Mouse (Mus musculus) neural tube, embryonic 14.5 days (tissue): ENCODE measurements around the gene C2cd3. TPM values are rescaled to one million over a fixed set of nuclear protein-coding genes. Genes with fewer than 3 reads are reported as not detected.

Experiments used
- ATAC-seq: fragments of 200-750 bp; cut with Nextera tagmentation; 2 replicates; pipeline ENCODE4 v1.8.0; 2017; ENCODE audit warnings: low read depth, mild to moderate bottlenecking, moderate TSS enrichment, moderate library complexity
- H3K27ac ChIP-seq: fragments of 300-500 bp; sonication (generic); 2 replicates; pipeline ENCODE4 v1.5.1; 2014; ENCODE audit warnings: low read depth, mild to moderate bottlenecking, control low read depth, low read length, moderate library complexity, mixed read lengths
- H3K27me3 ChIP-seq: fragments of 300-500 bp; sonication (generic); 2 replicates; pipeline ENCODE4 v1.6.1; 2014; ENCODE audit warnings: low read length; ENCODE audit not compliant: control insufficient read depth, insufficient read depth
- H3K36me3 ChIP-seq: fragments of 300-500 bp; sonication (generic); 2 replicates; pipeline ENCODE4 v1.6.1; 2014; ENCODE audit warnings: low read length, mixed read lengths; ENCODE audit not compliant: control insufficient read depth, insufficient read depth
- H3K4me1 ChIP-seq: fragments of 300-500 bp; sonication (generic); 2 replicates; pipeline ENCODE4 v1.6.1; 2014; ENCODE audit warnings: low read length; ENCODE audit not compliant: control insufficient read depth, insufficient read depth
- H3K4me2 ChIP-seq: fragments of 300-500 bp; sonication (generic); 2 replicates; pipeline ENCODE4 v1.6.1; 2014; ENCODE audit warnings: mild to moderate bottlenecking, low read depth, low read length, control low read depth
- H3K4me3 ChIP-seq: fragments of 300-500 bp; sonication (generic); 2 replicates; pipeline ENCODE4 v1.5.1; 2014; ENCODE audit warnings: low read depth, low read length, control low read depth, mixed read lengths
- H3K9ac ChIP-seq: fragments of 300-500 bp; sonication (generic); replicated peaks from 2 replicates; pipeline ENCODE4 v1.6.1; 2014; ENCODE audit warnings: low read depth, mild to moderate bottlenecking, control low read depth, low read length, mixed read lengths
- H3K9me3 ChIP-seq: fragments of 300-500 bp; sonication (generic); 2 replicates; pipeline ENCODE4 v1.6.1; 2016; ENCODE audit warnings: low read length; ENCODE audit not compliant: control insufficient read depth
- WGBS: fragments of 180-500 bp; shearing (Covaris S2); extraction: QIAGEN DNeasy Blood & Tissue Kit; methylation state at CpG from one replicate; pipeline ENCODE4 v1.1.7; 2014; 5-methylcytosine and 5-hydroxymethylcytosine counted together
- polyA plus RNA-seq: library from polyadenylated mRNA; unstranded; fragments of >200 nt; fragmentation: Nextera tagmentation; extraction: Ambion mirVana; gene quantifications from 2 replicates; pipeline ENCODE4 v1.2.1, GENCODE M21; 2014

Gene C2cd3
- polyA plus RNA-seq, 1 experiment from 2014 or later = 22.9 TPM

DNA sequence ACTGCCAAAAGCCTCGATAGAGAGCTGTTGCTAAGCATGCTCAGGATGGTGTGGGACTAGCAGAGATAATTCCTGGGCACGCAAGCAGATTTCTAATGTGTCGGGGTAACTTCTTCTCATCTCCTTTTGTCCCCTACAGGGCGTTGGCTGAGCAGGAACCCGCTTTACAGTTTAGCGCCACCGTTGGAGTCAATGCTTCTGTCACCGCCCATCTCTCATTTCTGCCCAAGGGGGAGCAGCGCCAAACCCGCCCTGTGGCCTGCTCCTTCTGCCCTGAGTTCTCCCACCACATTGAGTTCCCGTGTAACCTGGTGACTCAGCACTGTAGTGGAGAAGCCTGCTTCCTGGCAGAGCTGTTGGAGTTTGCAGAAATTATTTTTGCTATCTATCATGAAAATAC, 57.9 kb downstream of the C2cd3 start:
- WGBS = 85% methylated on average over 11 of the region's 11 CpGs
- H3K36me3 ChIP-seq = peaks cover 60% of the 10 kb centered on the region

DNA sequence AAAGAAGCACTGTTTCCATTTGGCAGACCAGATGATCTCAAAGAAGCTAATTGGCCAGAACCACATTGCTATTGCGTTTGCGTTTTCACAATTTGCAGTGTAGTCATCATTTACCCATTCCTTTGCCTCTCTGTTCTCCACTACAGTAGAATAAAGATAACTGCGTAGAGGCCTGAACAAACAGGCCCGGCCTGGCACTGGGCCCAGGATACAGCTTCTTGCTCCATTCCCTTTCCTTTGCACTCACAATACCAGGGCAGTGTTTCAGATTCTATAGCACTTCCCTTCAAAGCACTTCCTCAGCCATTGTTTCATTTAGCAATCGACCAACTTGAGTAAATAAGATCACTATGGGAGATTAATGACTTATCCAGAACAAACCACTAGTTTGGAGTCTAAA, 59.1 kb downstream of the C2cd3 start:
- Histone ChIP-seq H3K27ac (no peak overlapping the region), H3K4me3 (no peak overlapping the region), H3K27me3 (no peaks in the 10 kb centered on the region), H3K9ac (no peak overlapping the region), H3K4me1 (no peaks in the 10 kb centered on the region), H3K9me3 (no peaks in the 10 kb centered on the region), H3K36me3 (peaks cover 48% of the 10 kb centered on the region), H3K4me2 (no peak overlapping the region)
- WGBS = 69% methylated on average over 5 of the region's 5 CpGs
- no peak for ATAC-seq

More for the DNA sequence above, 57.9 kb downstream of the C2cd3 start:
- ATAC-seq = no peak
- H3K27me3 ChIP-seq = no peaks in the 10 kb centered on the region
- H3K4me2 ChIP-seq = no peak overlapping the region
- no peaks in the 10 kb centered on the region for H3K9me3 ChIP-seq
- H3K9ac ChIP-seq = no peak overlapping the region
- no peaks in the 10 kb centered on the region for H3K4me1 ChIP-seq
- H3K4me3 ChIP-seq = no peak overlapping the region
- H3K27ac ChIP-seq = no peak overlapping the region

DNA sequence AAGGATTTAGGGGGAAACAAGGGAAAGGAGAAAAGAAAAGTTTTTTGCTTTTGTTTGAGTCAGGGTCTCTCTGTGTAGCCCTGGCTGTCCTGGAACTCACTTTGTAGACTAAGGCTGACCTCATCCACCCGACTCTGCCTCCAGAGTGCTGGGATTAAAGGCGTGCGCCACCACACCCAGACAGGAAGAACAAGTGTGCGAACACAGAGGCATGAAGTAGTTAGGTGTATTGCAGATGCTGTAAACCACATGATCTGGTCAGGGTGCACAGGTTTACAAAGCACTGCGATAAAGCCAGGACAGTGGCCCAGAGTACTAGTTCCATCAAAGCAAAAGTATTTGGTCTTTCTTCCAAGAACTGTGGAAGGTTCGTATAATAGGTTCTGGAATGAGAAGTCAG, 61.3 kb downstream of the C2cd3 start:
- no peak overlapping the region for H3K4me3 ChIP-seq
- H3K9ac ChIP-seq = no peak overlapping the region
- no peaks in the 10 kb centered on the region for H3K9me3 ChIP-seq
- H3K27me3 ChIP-seq = no peaks in the 10 kb centered on the region
- peaks cover 53% of the 10 kb centered on the region for H3K36me3 ChIP-seq
- 95% methylated on average over 6 of the region's 6 CpGs for WGBS
- no peak for ATAC-seq
- no peak overlapping the region for H3K4me2 ChIP-seq
- H3K4me1 ChIP-seq = no peaks in the 10 kb centered on the region
- no peak overlapping the region for H3K27ac ChIP-seq

DNA sequence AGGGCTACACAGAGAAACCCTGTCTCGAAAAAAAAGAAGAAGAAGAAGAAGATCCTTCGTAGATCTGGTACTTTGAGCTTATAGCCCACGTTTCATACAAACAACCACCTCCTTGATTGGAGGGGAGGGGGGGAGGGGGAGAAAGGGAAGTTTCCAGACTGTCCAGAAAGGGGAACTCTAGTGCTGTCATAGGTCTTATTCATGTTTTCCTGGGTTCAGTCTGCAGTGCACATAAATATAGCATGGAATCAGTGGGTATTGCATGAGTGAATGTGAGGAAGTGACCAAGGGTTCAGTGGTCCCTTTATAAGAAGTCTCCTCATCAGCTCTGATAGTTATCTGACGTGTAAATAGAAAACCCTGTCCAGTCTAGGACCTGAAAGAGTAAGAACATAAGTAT, 71.7 kb downstream of the C2cd3 start:
- 90% methylated on average over 4 of the region's 4 CpGs for WGBS
- Histone ChIP-seq H3K4me3 (no peak overlapping the region), H3K4me2 (no peak overlapping the region), H3K4me1 (no peaks in the 10 kb centered on the region), H3K27ac (no peak overlapping the region), H3K27me3 (no peaks in the 10 kb centered on the region), H3K36me3 (peaks cover 57% of the 10 kb centered on the region), H3K9me3 (no peaks in the 10 kb centered on the region), H3K9ac (no peak overlapping the region)
- ATAC-seq = no peak

DNA sequence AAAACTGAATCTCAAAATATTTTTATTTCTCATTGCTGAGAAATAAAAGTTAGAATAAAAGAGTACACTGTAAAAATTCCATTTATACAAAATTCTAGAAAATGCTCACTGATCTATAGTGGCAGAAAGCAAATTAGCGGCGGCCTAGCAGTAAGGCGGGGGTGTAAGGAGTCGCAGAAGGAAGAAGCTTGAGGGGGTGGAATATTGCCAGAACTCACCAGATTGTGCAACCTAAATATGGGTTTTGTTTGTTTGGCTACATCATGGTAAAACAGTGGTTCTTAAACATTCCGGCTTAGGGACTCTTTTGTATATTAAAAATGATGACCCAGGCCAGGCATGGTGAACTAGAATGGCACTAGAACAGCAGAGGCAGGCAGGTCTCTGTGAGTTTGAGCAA, 74.2 kb downstream of the C2cd3 start:
- no peaks in the 10 kb centered on the region for H3K4me1 ChIP-seq
- no peaks in the 10 kb centered on the region for H3K9me3 ChIP-seq
- WGBS = 98% methylated on average over 5 of the region's 5 CpGs
- H3K27ac ChIP-seq = no peak overlapping the region
- H3K4me2 ChIP-seq = no peak overlapping the region
- H3K4me3 ChIP-seq = no peak overlapping the region
- H3K9ac ChIP-seq = no peak overlapping the region
- no peak for ATAC-seq
- no peaks in the 10 kb centered on the region for H3K27me3 ChIP-seq
- H3K36me3 ChIP-seq = peaks cover 60% of the 10 kb centered on the region

DNA sequence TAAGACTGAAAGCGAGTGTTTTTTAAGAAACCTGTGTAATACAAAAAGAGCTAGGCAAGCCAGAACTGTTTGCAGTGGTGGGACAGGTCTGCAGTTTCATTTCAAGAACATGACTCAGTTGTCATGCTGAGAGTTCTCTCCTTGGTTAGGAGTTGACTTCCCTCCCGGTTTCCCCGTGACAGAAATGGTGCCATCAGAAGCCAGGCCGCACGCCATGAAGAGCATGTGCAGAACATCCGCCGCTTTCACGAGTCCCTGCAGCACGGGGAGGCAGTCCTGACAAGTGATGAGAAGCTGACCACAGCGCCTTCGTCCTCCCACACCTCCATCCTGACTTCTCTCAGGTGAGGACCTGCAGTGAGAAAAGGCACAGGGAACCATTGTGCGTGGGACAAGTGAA, 76.5 kb downstream of the C2cd3 start:
- H3K4me2 ChIP-seq = no peak overlapping the region
- H3K27me3 ChIP-seq = no peaks in the 10 kb centered on the region
- H3K27ac ChIP-seq = no peak overlapping the region
- H3K9me3 ChIP-seq = no peaks in the 10 kb centered on the region
- H3K4me3 ChIP-seq = no peak overlapping the region
- H3K4me1 ChIP-seq = no peaks in the 10 kb centered on the region
- ATAC-seq = no peak
- WGBS = 95% methylated on average over 12 of the region's 12 CpGs
- no peak overlapping the region for H3K9ac ChIP-seq
- H3K36me3 ChIP-seq = peaks cover 63% of the 10 kb centered on the region

DNA sequence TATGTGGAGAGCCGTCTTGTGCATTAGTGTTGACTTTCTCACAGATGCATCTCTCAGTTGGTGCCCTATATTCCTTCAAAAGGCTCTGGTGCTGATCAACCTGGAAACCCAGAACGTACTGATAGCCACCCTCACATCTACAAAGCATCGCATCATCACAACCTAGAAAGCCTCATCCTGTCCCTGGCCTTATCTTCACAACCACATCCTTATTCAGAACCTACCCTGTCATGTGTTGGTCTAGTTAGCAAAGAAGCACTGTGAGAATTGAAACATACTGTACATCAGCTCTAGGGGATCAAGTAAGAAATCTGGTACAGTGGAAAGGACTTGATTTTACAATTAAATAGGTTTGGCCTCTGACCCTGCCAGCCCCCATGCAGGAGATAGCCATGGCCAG, 77.0 kb downstream of the C2cd3 start:
- Histone ChIP-seq H3K9ac (no peak overlapping the region), H3K4me1 (no peaks in the 10 kb centered on the region), H3K36me3 (peaks cover 64% of the 10 kb centered on the region), H3K4me3 (no peak overlapping the region), H3K4me2 (no peak overlapping the region), H3K9me3 (no peaks in the 10 kb centered on the region), H3K27me3 (no peaks in the 10 kb centered on the region), H3K27ac (no peak overlapping the region)
- 94% methylated on average over 3 of the region's 3 CpGs for WGBS
- no peak for ATAC-seq

DNA sequence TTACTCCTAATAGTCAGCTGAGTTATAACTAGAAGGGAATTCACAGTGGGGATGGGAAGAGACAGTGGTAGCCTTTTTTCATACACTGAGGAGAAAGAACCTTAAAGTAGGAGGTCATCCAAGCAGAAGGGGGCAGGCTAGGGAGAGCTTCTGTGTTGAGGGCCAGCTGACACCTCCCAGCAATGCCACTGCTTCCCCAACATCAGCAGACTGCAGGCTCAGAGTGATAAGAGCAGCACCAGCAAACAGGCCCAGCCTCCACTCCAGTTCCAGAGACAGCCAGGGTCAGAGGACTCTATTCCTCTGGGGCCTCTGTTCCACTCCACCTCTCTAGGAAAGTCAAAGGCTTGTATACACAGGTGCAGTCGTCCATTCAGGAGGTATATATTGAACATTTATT, 86.1 kb downstream of the C2cd3 start:
- no peaks in the 10 kb centered on the region for H3K27me3 ChIP-seq
- H3K4me3 ChIP-seq = no peak overlapping the region
- no peak overlapping the region for H3K27ac ChIP-seq
- no peak overlapping the region for H3K4me2 ChIP-seq
- H3K36me3 ChIP-seq = peaks cover 52% of the 10 kb centered on the region
- H3K4me1 ChIP-seq = no peaks in the 10 kb centered on the region
- H3K9ac ChIP-seq = no peak overlapping the region
- no peak for ATAC-seq
- whole genome bisulfite sequencing = 87% methylated on average over 1 of the region's 1 CpGs
- no peaks in the 10 kb centered on the region for H3K9me3 ChIP-seq

DNA sequence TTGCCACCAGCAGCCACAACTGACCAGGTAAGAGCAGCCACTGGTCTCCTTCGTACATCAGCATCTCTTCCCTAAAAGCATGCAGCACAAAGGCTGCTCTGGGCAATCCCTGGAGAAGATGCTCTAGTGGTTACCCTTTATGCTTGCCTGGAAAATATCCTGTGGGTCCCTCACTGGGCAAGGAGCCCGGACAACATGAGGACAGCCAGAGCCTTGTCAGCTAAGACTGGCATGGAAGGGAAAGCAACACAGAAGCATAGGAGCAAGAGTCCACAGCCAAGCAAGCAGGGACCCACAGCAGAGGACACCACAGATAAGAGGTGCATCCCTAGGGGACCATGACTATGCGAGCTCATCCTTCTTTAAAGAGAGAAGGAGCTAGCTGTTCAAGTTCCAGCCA, 87.8 kb downstream of the C2cd3 start:
- H3K4me1 ChIP-seq = no peaks in the 10 kb centered on the region
- H3K9ac ChIP-seq = no peak overlapping the region
- no peak overlapping the region for H3K4me2 ChIP-seq
- ATAC-seq = no peak
- WGBS = 94% methylated on average over 3 of the region's 3 CpGs
- no peaks in the 10 kb centered on the region for H3K27me3 ChIP-seq
- no peak overlapping the region for H3K4me3 ChIP-seq
- no peak overlapping the region for H3K27ac ChIP-seq
- H3K36me3 ChIP-seq = peaks cover 35% of the 10 kb centered on the region
- H3K9me3 ChIP-seq = no peaks in the 10 kb centered on the region

DNA sequence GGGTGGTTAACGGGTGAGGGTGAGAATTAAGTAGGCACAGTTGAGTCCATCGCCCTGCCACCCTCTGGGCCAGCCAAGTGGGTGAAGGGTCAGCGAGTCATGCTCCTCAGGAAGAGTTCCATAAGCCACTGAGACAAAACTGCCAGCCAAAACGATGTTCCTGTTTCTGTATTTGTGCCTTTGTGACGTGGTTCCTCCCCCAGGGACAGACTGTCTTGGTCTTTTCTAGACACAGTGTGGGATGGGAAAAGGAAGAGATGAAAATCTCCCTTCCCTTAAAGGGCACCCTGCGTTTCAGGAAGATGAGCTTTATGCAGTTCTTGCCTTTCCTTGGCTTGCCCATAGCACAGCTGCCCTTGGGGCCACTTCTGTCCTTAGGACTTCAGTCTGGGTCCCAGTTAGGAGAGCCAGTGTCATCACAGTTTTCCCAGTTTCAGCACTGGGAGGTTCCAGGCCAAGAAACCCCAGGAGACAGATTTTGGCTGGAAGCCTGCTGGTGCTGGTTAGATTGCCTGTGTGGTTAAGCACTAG, 89.7 kb downstream of the C2cd3 start:
- WGBS = 85% methylated on average over 6 of the region's 6 CpGs
- Histone ChIP-seq H3K27me3 (no peaks in the 10 kb centered on the region), H3K36me3 (peaks cover 21% of the 10 kb centered on the region), H3K4me3 (no peak overlapping the region), H3K9ac (no peak overlapping the region), H3K4me1 (no peaks in the 10 kb centered on the region), H3K4me2 (no peak overlapping the region), H3K9me3 (no peaks in the 10 kb centered on the region), H3K27ac (no peak overlapping the region)
- ATAC-seq = no peak
